ENCODE assay signal across 8 mouse cellular contexts in genomic region chr11:114478736-114479135, GRCm38 (mm10).
DNase-seq lines count a peak whose midpoint lies in the region; ATAC-seq and TF ChIP-seq lines count a peak whose summit lies in the region.

No protein-coding gene starts in this region.

- no peak for TF ChIP-seq POLR2A in lung, adult 2 months (IDR thresholded peaks at IDR 0.05; ENCODE audit: borderline replicate concordance, extremely low read depth, low read depth, low read length)

- no peak overlapping the region for H3K27ac ChIP-seq in intestine, embryonic 15.5 days
- H3K27ac ChIP-seq in neural tube, embryonic 13.5 days (replicated peaks): no peak overlapping the region

- H3K9ac ChIP-seq in intestine, embryonic 15.5 days: no peak overlapping the region
- H3K9ac ChIP-seq in neural tube, embryonic 13.5 days: no peak overlapping the region

- H3K4me1 ChIP-seq in lung, adult 2 months (ENCODE audit: control insufficient read depth, insufficient read depth, low read length): no peaks in the 10 kb centered on the region
- no peaks in the 10 kb centered on the region for H3K4me1 ChIP-seq in intestine, embryonic 15.5 days (replicated peaks)
- H3K4me1 ChIP-seq in neural tube, embryonic 13.5 days (replicated peaks): peaks cover 8% of the 10 kb centered on the region

- 18% methylated on average over 7 of the region's 7 CpGs for WGBS in lung, adult 2 months
- 15% methylated on average over 7 of the region's 7 CpGs for WGBS in intestine, embryonic 15.5 days
- 6% methylated on average over 7 of the region's 7 CpGs for WGBS in neural tube, embryonic 13.5 days

- peak; percentile 41; the same call in 1 of the 2 replicates for ATAC-seq in intestine, embryonic 15.5 days
- ATAC-seq in neural tube, embryonic 13.5 days (ENCODE audit: low read depth): no peak

- H3K36me3 ChIP-seq in intestine, embryonic 15.5 days: no peaks in the 10 kb centered on the region
- no peaks in the 10 kb centered on the region for H3K36me3 ChIP-seq in neural tube, embryonic 13.5 days

- no peaks in the 10 kb centered on the region for H3K27me3 ChIP-seq in intestine, embryonic 15.5 days (replicated peaks)
- H3K27me3 ChIP-seq in neural tube, embryonic 13.5 days: peaks cover 4% of the 10 kb centered on the region; the same call in 1 of the 2 replicates

- 0 out of 2 replicates have a peak overlapping the region, but pooled peaks have one; percentile 19 for H3K4me2 ChIP-seq in intestine, embryonic 15.5 days (replicated peaks)
- peak overlapping the region; percentile 14; the same call in 1 of the 2 replicates for H3K4me2 ChIP-seq in neural tube, embryonic 13.5 days

- H3K4me3 ChIP-seq in lung, adult 2 months (replicated peaks; ENCODE audit: extremely low read depth, low read depth, low read length): peak overlapping the region; percentile 32
- H3K4me3 ChIP-seq in intestine, embryonic 15.5 days (replicated peaks): no peak overlapping the region
- H3K4me3 ChIP-seq in neural tube, embryonic 13.5 days: no peak overlapping the region

- no peak for TF ChIP-seq CTCF in lung, adult 2 months (IDR thresholded peaks at IDR 0.05; ENCODE audit: insufficient read depth, low read length)

- H3K9me3 ChIP-seq in intestine, embryonic 15.5 days: no peaks in the 10 kb centered on the region
- no peaks in the 10 kb centered on the region for H3K9me3 ChIP-seq in neural tube, embryonic 13.5 days

- peak; percentile 55 for DNase-seq in cerebellum, adult 9-11 months
- DNase-seq in cerebellum, adult 9-10 months: no peak
- DNase-seq in lung, adult 2 months: no peak
- DNase-seq in lung, postnatal 4 days: no peak
- DNase-seq in cerebellum, adult 11 months: no peak
- no peak for DNase-seq in adrenal gland, postnatal 14 days
